Comparison of ENCODE assay signal across 8 mouse cellular contexts in the genomic region with DNA sequence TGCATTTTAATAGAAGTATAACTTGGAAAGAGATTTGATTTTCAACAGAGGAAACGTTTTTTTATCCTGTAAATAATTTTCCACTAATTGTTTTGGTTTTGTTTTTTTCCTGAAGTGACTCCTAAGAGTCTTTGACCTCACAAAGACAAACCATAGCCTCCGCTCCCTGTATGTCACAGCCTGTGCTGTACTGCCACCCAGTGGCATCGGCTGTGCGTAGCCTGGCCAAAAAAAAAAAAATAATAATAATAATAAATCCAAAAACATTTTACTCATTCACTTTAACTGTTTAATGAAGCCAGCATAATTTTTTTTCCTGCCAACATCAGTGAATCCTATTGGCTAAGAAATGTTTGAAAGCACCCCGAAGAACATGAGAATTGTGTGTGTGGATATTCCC.
DNase-seq lines count a peak whose midpoint lies in the region; ATAC-seq and TF ChIP-seq lines count a peak whose summit lies in the region.

No protein-coding gene starts in this region.

- no peaks in the 10 kb centered on the region for H3K9me3 ChIP-seq in liver, embryonic 11.5 days (ENCODE audit: control insufficient read depth, low read length)
- H3K9me3 ChIP-seq in lung, postnatal 0 days (ENCODE audit: low read length): no peaks in the 10 kb centered on the region

- H3K27me3 ChIP-seq in liver, embryonic 11.5 days (replicated peaks; ENCODE audit: control insufficient read depth, insufficient read depth, low read length): no peaks in the 10 kb centered on the region
- no peaks in the 10 kb centered on the region for H3K27me3 ChIP-seq in lung, postnatal 0 days (replicated peaks; ENCODE audit: insufficient read depth, low read length)

- 47% methylated on average over 5 of the region's 5 CpGs for WGBS in liver, embryonic 11.5 days
- WGBS in lung, postnatal 0 days: 43% methylated on average over 5 of the region's 5 CpGs

- H3K9ac ChIP-seq in liver, embryonic 11.5 days (ENCODE audit: low read depth, low read length): no peak overlapping the region
- H3K9ac ChIP-seq in lung, postnatal 0 days (replicated peaks; ENCODE audit: low read depth): no peak overlapping the region

- TF ChIP-seq POLR2A in brain, embryonic 14.5 days (IDR thresholded peaks at IDR 0.05; ENCODE audit: borderline replicate concordance, extremely low read depth, insufficient read depth, insufficient read length, poor library complexity, severe bottlenecking): no peak

- no peak overlapping the region for H3K27ac ChIP-seq in liver, embryonic 11.5 days (ENCODE audit: low read depth, low read length)
- no peak overlapping the region for H3K27ac ChIP-seq in lung, postnatal 0 days (ENCODE audit: low read length)

- ATAC-seq in liver, embryonic 11.5 days (replicated peaks; ENCODE audit: low FRiP score): no peak
- ATAC-seq in lung, postnatal 0 days: no peak

- peak; percentile 71; the same call in 1 of the 2 replicates for TF ChIP-seq CTCF in brain, embryonic 14.5 days (IDR thresholded peaks at IDR 0.05; ENCODE audit: borderline replicate concordance, extremely low read depth, insufficient read depth, insufficient read length)
- peak; percentile 73 for TF ChIP-seq CTCF in lung, postnatal 0 days (IDR thresholded peaks at IDR 0.05)

- no peak for TF ChIP-seq EP300 in lung, postnatal 0 days (IDR thresholded peaks at IDR 0.05)

- no peak overlapping the region for H3K4me3 ChIP-seq in liver, embryonic 11.5 days (ENCODE audit: low read depth, low read length)
- no peak overlapping the region for H3K4me3 ChIP-seq in lung, postnatal 0 days (ENCODE audit: low read depth, low read length)

- no peak overlapping the region for H3K4me2 ChIP-seq in liver, embryonic 11.5 days
- H3K4me2 ChIP-seq in lung, postnatal 0 days (replicated peaks; ENCODE audit: low read depth, low read length): no peak overlapping the region

- no peaks in the 10 kb centered on the region for H3K36me3 ChIP-seq in liver, embryonic 11.5 days (ENCODE audit: control insufficient read depth, insufficient read depth, low read length)
- H3K36me3 ChIP-seq in lung, postnatal 0 days (ENCODE audit: insufficient read depth, low read length): no peaks in the 10 kb centered on the region

- H3K4me1 ChIP-seq in liver, embryonic 11.5 days (replicated peaks; ENCODE audit: control insufficient read depth, insufficient read depth, low read length): no peaks in the 10 kb centered on the region
- H3K4me1 ChIP-seq in lung, postnatal 0 days (ENCODE audit: insufficient read depth, low read depth, low read length): no peaks in the 10 kb centered on the region

- DNase-seq in embryo, embryonic 10 days (ENCODE audit: low spot score): peak; percentile 61
- no peak for DNase-seq in embryo, embryonic 9.5 days (ENCODE audit: extremely low spot score)
- peak; percentile 31 for DNase-seq in liver
- no peak for DNase-seq in liver, embryonic 11.5 days (ENCODE audit: low spot score)
- peak; percentile 52 for DNase-seq in brain, embryonic 14.5 days (ENCODE audit: low read depth)
- peak; percentile 66 for DNase-seq in lung, postnatal 0 days (ENCODE audit: low spot score)
- DNase-seq in layer of hippocampus, postnatal 14 days (ENCODE audit: low spot score in 2 of 2): no peak
- no peak for DNase-seq in layer of hippocampus, adult 11-12 months (ENCODE audit: low spot score)

Comparison
In these comparisons a context has a peak if more than half of its experiments do, and no peak if none do; other contexts are left out.
1. DNase-seq: peak in embryo, embryonic 10 days (single experiment), liver (single experiment), brain, embryonic 14.5 days (single experiment) and lung, postnatal 0 days (single experiment); none in embryo, embryonic 9.5 days (single experiment), liver, embryonic 11.5 days (single experiment), layer of hippocampus, postnatal 14 days (0 of 2) and layer of hippocampus, adult 11-12 months (single experiment).